Mouse (Mus musculus) limb, embryonic 12.5 days (tissue): ENCODE data around the gene Hdhd5. TPM values are rescaled to one million over a fixed set of nuclear protein-coding genes. Genes with fewer than 3 reads are reported as not detected.

Experiments
- polyA plus RNA-seq: library from polyadenylated mRNA; unstranded; fragments of >200 nt; fragmentation: Nextera tagmentation; extraction: Ambion mirVana; gene quantifications from 2 replicates; pipeline ENCODE4 v1.2.1, GENCODE M21; 2016

Hdhd5 gene
- polyA plus RNA-seq, 1 experiment from 2014 or later = 22.1 TPM

Other genes with a start within 250 kb of the Hdhd5 start
- 0.29 and 0.35 TPM in 2 replicates for gene D330020A13Rik, start 237.0 kb downstream of the Hdhd5 start, polyA plus RNA-seq
- gene B4galnt3, start 236.8 kb downstream of the Hdhd5 start, polyA plus RNA-seq = 0.73 and 0.78 TPM in 2 replicates
- gene Kdm5a, start 167.2 kb downstream of the Hdhd5 start, polyA plus RNA-seq = 52.5 and 56.5 TPM in 2 replicates
- gene Ccdc77, start 166.9 kb downstream of the Hdhd5 start, polyA plus RNA-seq = 27.6 and 30.6 TPM in 2 replicates
- 3.8 and 4.8 TPM in 2 replicates for gene Il17ra, start 68.1 kb downstream of the Hdhd5 start, polyA plus RNA-seq
- 0.31 TPM in 2 replicates for gene Tmem121b, start 37.5 kb downstream of the Hdhd5 start, polyA plus RNA-seq
- gene Cecr2, start 135.1 kb upstream of the Hdhd5 start, polyA plus RNA-seq = 6.2 and 8.5 TPM in 2 replicates
- gene Slc25a18, start 242.3 kb upstream of the Hdhd5 start, polyA plus RNA-seq = 0.10 TPM in 1 of 2 replicates, not detected in the other